Mouse (Mus musculus) heart, postnatal 14 days (tissue): ENCODE data around the gene Glmn. TPM values are rescaled to one million over a fixed set of nuclear protein-coding genes. Genes with fewer than 3 reads are reported as not detected.

ENCODE experiments used
- DNase-seq, 2 experiments: peaks; one replicate each; pipeline ENCODE4 v3.0.0; 2021 to 2022
- intact Hi-C: fragments of 180-260 bp; cut with DNase I; formaldehyde crosslinking; loops from one replicate; pipeline ENCODE4 v1.15.1; 2025
- total RNA-seq, 2 experiments: library from RNA; stranded (reverse); gene quantifications; 2 replicates each; pipeline ENCODE4 v1.2.3; 2021

Glmn gene
- total RNA-seq, 2 experiments from 2014 or later, result 5.0 to 7.0 TPM

DNA sequence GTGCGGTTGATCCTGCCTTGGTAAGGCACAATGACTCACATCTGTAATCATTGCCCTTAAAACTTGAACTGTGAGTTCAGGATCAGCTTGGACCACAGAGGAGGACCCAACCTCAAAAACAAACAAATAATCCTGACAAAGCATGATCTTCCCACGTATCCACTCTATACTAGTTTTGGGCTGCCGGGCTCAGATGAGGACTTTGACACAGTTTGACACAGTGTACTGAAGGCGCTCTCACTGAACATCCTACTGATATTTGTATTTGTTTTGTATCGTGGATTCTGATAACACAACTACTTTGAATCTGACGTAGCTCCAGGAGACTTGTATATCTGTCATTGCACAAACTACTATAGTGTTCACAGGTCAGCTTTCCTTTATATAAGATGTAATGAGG lies 76.3 kb downstream of the Glmn start:
- DNase-seq, result no peak
- intact Hi-C loops, result no loop called here

DNA sequence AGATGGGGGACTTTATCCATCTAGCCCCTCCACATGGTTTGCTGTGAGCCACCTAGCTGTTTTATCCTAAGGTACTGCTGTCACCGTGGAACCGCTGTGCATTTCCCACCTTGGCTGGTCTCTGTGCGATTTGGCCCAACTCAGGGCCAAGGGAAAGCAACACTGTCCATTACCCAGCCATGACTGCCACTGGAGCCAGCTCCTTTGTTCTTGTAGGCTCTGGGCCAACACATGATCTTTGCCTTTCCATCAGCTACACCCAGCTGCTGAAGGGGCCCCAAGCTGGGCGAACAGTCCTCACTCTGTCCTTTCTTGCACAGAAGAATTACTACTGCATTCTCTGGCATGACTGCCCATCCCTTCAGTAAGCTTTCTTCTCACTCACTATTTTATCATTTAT lies 79.1 kb downstream of the Glmn start:
- intact Hi-C loops, result no loop called here
- no peak for DNase-seq

DNA sequence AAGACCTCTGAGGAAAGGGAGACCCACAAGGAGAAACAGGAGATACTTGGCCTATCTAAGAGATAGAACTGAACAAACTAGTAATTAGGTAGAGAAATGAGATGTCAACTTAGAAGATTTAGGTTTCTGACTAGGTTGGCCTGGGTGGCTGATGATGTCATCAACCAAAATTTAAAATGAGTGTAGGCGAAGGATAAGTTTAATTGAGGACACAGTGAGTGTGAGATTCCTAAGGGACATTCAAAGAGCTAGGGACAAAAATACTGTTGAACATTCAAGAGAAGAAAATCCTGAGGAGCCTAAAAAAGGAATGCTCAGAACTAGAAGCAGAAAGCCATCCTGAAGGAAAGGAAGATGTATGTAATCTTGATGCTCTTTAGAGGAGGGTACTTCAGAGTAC lies 81.6 kb downstream of the Glmn start:
- DNase-seq, result no peak
- intact Hi-C loops, result no loop called here

DNA sequence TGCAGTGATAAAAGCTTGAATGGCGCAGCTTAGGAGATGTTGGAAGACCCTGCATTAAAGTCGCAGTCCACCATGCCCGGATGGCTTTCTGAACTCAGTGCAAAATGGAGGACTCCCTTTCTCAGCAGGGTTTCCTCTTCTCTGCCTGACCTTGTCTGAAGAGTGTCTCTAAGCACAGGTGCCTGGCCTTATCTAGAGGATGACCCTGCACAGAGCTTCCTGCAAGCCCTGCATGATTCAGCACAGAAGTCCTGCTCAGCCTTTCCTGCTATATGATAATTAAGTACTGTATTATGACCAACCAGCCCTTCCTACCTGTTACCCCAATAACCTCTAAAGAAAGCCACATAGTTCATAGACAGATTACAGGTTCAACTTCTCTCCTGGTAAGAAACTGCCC lies 82.2 kb downstream of the Glmn start:
- DNase-seq, result no peak
- intact Hi-C loops, result no loop called here

DNA sequence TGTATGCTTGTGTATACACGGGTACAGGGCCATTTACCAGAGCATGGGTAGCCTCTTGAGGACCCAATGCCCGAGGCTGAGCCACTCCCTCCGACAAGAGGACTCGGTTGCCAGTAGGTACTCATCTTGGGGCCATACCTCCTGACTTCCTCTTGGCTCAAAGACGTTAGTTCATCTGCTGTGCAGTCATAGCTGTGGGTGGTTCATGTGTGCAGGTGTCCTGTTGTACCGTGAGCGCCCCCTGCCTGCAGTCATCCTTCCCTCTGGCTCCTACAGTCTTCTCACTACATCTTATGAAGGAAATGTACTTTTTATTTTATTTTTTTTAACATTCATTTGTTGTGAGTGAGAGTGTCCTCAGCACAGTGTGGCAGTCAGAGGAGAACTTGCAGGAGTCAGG lies 84.1 kb downstream of the Glmn start:
- intact Hi-C loops, result loop anchor here (5.0 kb wide), 1 partner anchor 166 kb away; no protein-coding TSS in a partner anchor
- DNase-seq, result peak; percentile 40 to 52

DNA sequence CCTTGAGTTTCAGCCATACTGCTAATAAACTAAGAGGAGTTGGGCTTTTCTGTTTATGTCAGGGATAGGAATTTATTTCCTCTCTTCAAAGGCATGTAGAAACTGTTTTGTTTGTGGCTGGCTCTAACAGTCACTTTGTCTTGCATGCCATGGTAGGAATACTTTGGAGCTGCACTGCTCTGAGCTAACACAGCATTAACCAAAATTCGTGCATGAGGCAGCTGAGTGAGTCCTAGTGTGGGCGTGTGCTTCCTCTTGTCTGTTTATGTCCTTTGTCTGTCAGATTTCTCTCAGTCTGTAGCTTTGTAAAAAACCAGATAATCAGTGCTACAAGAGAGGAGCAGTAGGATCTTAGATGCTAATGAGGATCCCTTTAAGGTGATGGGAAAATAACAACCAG lies 86.4 kb downstream of the Glmn start:
- no peak for DNase-seq
- intact Hi-C loops, result loop anchor here (5.0 kb wide), 1 partner anchor 164 kb away; no protein-coding TSS in a partner anchor

DNA sequence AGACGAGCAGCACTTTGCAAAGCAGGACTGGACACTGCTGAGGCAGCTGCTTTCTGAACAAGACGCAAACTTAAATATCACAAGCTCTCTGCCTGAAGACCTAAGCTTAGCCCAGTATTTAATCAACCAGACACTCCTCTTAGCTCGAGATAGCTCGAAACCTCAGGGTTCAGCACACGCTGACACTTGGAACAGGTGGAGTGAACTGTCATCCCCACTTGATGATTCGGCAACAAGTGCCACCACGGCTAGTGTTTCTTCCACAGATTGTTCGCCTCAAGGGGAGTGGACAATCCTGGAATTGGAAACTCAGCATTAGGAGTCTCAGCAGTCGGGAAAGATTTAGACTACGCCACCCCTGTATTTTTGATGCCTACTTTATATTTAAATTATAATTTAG lies 87.2 kb downstream of the Glmn start:
- no peak for DNase-seq
- intact Hi-C loops, result loop anchor here (5.0 kb wide), 1 partner anchor 163 kb away; no protein-coding TSS in a partner anchor

DNA sequence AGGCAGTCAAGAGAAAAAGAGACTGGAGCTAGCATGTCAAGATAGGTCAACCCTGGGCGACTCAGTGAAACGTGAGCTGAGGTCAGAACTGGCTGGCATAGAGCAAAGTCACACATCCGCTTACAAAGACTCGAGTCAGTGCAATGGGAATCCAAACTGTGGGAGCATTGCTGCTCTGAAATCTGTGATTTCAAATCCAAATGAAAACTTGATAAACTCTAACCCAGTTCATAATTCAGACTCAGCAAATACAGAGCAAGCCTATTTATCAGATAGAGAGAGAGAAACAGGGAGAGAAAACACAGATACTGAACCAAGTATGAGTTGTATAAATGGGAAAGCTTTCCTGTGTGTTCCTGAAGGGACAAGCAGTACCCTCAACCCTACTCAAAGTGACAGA lies 90.4 kb downstream of the Glmn start, which contains the start of gene Gm42669:
TSS of gene Gm42669 (plus strand) at position 301 of the 400 bp plus-strand sequence.
- DNase-seq, result no peak
- intact Hi-C loops, result no loop called here

DNA sequence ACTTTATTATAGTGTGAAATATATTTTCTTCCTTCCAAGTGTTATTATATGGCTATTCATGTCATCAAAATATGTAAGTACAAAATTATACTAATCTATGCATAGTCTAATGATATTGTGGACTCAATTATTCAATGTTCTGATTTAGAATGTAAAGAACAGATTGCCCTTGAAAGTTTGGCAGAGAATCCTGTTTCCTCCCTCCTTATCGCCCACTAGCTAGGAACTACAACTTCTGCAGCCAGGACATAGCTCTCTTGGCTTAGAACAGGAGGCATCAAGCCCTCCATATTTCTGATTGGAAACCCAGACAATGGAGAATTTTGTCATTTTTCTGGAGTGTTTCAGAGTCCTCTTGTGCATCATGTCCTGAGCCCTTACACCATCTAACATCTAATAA lies 96.9 kb downstream of the Glmn start:
- intact Hi-C loops, result no loop called here
- no peak for DNase-seq

DNA sequence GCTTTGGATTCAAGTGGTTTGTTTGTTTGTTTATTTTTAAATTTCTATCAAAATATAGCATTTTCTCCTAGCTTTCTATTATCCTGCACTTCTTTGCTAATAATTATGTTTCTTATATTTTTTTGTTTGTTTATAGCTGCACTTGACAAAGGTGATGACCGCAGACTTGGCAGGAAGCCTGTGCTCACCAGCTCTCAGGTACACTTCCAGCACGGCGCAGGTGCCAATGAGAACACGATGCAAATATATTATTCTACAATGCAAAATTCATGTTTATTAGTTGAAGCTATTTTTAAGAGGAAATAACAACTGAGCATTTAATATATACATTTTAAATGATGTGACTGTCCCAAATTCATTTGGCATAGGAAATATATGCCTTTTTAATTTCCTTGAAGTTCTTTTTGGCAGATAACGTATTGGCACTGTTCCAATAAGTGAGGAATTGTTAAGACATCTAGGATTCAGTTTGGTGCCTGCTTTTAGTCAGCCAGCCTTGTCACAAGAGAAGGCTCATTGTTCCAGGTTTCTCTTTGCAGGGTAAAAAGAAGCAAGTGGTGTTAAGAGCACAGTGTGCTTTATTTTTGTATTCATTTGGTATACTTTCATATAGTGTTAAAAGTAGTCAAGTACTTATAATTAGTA lies 97.7 kb downstream of the Glmn start:
- intact Hi-C loops, result no loop called here
- DNase-seq, result no peak

Other genes starting within 250 kb of the Glmn start
- gene Ephx4, start 195.2 kb downstream of the Glmn start, total RNA-seq, result under 1 TPM; 0.29 to 0.31 TPM
- not detected for gene Lpcat2b, start 166.3 kb downstream of the Glmn start, total RNA-seq
- gene Btbd8, start 159.9 kb downstream of the Glmn start, total RNA-seq, result 1 to 10 TPM; 4.4 to 4.5 TPM
- gene Gm42669, start 90.3 kb downstream of the Glmn start, total RNA-seq, result under 1 TPM; 0.07 to 0.12 TPM
- gene 1700028K03Rik, start 63.2 kb downstream of the Glmn start, total RNA-seq, result not detected
- gene Rpap2, start 515 bp downstream of the Glmn start, total RNA-seq, result 1 to 10 TPM; 7.0 to 8.2 TPM
- 1 to 10 TPM in 1 of 2 experiments, under 1 TPM in 1; 0.29 to 1.5 TPM for gene Gfi1, start 128.1 kb upstream of the Glmn start, total RNA-seq
- gene Ube2d2b, start 232.2 kb upstream of the Glmn start, total RNA-seq, result not detected